Mouse (Mus musculus): Measurements from ENCODE around the gene Ston2. TPM values are rescaled to one million over a fixed set of nuclear protein-coding genes. Genes with fewer than 3 reads are reported as not detected.
"Not testable (repeated sequence)": the region's sequence is repeated elsewhere in the genome, so short reads cannot be mapped to it uniquely, and the experiment has no call there.

Gene Ston2
- polyA plus RNA-seq, 1 experiment = 77.2 TPM

DNA sequence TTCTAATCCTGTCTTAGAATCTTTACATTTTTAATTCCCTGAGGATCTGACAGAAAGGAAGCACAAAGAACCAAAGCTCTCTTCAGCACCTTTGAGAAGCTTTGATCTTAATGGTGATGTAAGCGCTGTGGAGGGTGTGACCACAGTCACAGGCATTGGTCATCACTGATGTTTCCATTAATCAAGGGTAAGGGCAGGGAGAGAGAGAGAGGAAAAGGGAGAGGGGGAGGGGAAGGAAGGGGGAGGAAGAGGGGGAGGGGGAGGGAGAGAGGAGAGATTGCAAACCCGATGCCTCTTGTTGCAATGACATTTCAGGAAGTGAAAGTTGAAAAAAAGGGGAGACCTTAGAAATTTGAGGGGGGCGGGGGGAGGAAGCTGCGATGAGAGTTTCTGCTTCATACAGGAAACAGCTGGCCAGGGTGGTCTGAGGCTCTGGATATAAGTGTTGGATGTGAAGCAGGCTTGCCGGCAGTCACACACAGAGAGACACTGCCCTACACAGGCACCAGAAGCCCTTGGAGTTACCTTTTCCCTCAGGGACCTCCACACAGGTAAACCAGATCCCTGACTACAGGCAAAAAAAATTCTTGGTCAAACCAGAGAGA is 31.5 kb downstream of the Ston2 start:
- Histone ChIP-seq H3K9me3 (no peaks in the 10 kb centered on the region), H3K36me3 (replicated peaks; ENCODE audit: low read length) (peaks cover 52% of the 10 kb centered on the region), H3K27me3 (replicated peaks) (no peaks in the 10 kb centered on the region), H3K4me3 (replicated peaks) (peak overlapping the region; percentile 90), H3K4me1 (peaks cover 93% of the 10 kb centered on the region)
- peak; percentile 50; the same call in 1 of the 2 replicates for TF ChIP-seq FLI1 (IDR thresholded peaks at IDR 0.05; ENCODE audit: low read length)
- TF ChIP-seq GATA1 (IDR thresholded peaks at IDR 0.05; ENCODE audit: borderline replicate concordance, low read length) = no peak

- TF ChIP-seq FLI1 (IDR thresholded peaks at IDR 0.05; ENCODE audit: low read length) (no peak), GATA1 (IDR thresholded peaks at IDR 0.05; ENCODE audit: borderline replicate concordance, low read length) (no peak)
Measured at GRCm38 (mm10) chr12:91754606-91755005, 33.6 kb downstream of the Ston2 start.

GRCm38 (mm10) chr12:91752711-91753110 is 35.5 kb downstream of the Ston2 start:
- Histone ChIP-seq H3K4me1 (peaks cover 91% of the 10 kb centered on the region), H3K4me3 (replicated peaks) (no peak overlapping the region), H3K27me3 (replicated peaks) (no peaks in the 10 kb centered on the region), H3K9me3 (no peaks in the 10 kb centered on the region), H3K36me3 (replicated peaks; ENCODE audit: low read length) (peaks cover 73% of the 10 kb centered on the region)
- TF ChIP-seq FLI1 (IDR thresholded peaks at IDR 0.05; ENCODE audit: low read length) = no peak
- no peak for TF ChIP-seq GATA1 (IDR thresholded peaks at IDR 0.05; ENCODE audit: borderline replicate concordance, low read length)

More at GRCm38 (mm10) chr12:91754606-91755005, 33.6 kb downstream of the Ston2 start:
- H3K27me3 ChIP-seq (replicated peaks) = no peaks in the 10 kb centered on the region
- no peak overlapping the region for H3K4me3 ChIP-seq (replicated peaks)
- no peaks in the 10 kb centered on the region for H3K9me3 ChIP-seq
- peaks cover 91% of the 10 kb centered on the region for H3K4me1 ChIP-seq
- H3K36me3 ChIP-seq (replicated peaks; ENCODE audit: low read length) = peaks cover 56% of the 10 kb centered on the region

DNA sequence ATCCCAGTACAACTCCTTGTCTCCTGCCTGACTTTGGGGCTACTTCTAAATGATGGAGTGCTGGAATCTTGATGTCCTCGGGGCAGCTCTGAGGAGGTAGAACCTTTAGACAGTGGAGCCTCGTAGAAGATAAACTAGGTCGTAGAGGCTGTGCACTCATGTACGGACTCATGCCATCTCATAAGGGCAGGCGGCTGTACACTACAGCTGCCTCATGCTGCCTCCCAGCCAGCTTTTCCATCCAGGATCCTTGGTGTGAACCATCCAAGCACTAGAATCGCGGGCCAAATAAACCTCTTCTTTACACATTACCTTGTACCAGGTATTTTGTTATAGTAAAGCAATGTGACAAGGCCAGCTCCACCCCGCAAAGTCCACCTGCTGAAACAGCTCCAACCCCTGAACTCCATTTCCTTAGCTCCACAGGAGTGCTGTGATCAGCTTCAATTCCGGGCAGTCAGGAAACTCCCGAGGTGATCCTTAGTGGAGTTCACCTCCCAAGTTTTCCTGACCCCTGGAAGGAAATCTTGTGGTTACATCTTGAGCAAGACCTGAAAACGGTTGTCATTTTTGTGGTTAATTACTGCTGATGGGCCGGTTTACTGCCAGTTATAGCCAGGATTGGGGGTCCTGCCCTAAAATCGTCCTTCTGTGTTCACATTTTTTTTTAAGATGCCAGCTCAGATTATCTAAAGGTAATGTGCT is 36.1 kb downstream of the Ston2 start:
- H3K27me3 ChIP-seq (replicated peaks) = no peaks in the 10 kb centered on the region
- peak overlapping the region; percentile 38 for H3K4me3 ChIP-seq (replicated peaks)
- H3K9me3 ChIP-seq = no peaks in the 10 kb centered on the region
- H3K4me1 ChIP-seq = peaks cover 91% of the 10 kb centered on the region
- TF ChIP-seq FLI1 (IDR thresholded peaks at IDR 0.05; ENCODE audit: low read length) (no peak), GATA1 (IDR thresholded peaks at IDR 0.05; ENCODE audit: borderline replicate concordance, low read length) (no peak)
- H3K36me3 ChIP-seq (replicated peaks; ENCODE audit: low read length) = peaks cover 79% of the 10 kb centered on the region

- H3K36me3 ChIP-seq (replicated peaks; ENCODE audit: low read length) = peaks cover 65% of the 10 kb centered on the region
- H3K4me3 ChIP-seq (replicated peaks) = peak overlapping the region; percentile 47
- peaks cover 90% of the 10 kb centered on the region for H3K4me1 ChIP-seq
- TF ChIP-seq FLI1 (IDR thresholded peaks at IDR 0.05; ENCODE audit: low read length) (no peak), GATA1 (IDR thresholded peaks at IDR 0.05; ENCODE audit: borderline replicate concordance, low read length) (no peak)
- no peaks in the 10 kb centered on the region for H3K9me3 ChIP-seq
- H3K27me3 ChIP-seq (replicated peaks) = no peaks in the 10 kb centered on the region
Measured at GRCm38 (mm10) chr12:91749543-91750184, 38.5 kb downstream of the Ston2 start.

DNA sequence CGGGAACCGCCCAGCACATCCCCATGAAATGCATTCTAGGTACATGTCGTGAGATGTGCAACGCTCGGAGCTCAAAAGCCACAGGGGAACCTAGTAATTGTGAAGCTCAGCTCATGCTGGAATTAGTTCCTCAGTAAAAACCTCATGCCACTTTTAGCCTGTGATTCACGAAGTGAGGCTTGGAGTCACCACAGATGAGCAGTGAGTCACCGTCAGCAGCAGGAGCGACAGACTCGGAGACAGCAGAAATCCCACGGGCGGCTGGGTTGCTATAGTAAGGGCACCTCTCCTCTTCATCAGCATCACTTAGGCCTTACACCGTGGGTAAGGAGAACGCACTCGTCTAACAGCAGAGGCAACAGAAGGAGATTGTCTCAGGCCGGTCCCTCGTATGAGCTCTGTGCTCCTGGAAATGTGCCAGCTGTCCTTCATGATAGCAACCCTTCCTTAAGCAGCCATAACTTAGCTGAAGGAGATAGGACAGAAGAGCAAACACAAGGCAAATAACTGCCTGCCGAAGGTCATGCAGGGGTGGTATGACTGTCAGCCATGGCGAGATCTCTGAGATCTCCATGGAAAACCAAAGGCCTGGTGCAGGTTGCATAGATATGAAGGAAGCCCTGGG is 39.8 kb downstream of the Ston2 start:
- Histone ChIP-seq H3K4me3 (replicated peaks) (peak overlapping the region; percentile 78), H3K27me3 (replicated peaks) (no peaks in the 10 kb centered on the region), H3K4me1 (peaks cover 92% of the 10 kb centered on the region), H3K36me3 (replicated peaks; ENCODE audit: low read length) (peaks cover 68% of the 10 kb centered on the region), H3K9me3 (no peaks in the 10 kb centered on the region)
- TF ChIP-seq GATA1 (IDR thresholded peaks at IDR 0.05; ENCODE audit: borderline replicate concordance, low read length) (no peak), FLI1 (IDR thresholded peaks at IDR 0.05; ENCODE audit: low read length) (no peak)

DNA sequence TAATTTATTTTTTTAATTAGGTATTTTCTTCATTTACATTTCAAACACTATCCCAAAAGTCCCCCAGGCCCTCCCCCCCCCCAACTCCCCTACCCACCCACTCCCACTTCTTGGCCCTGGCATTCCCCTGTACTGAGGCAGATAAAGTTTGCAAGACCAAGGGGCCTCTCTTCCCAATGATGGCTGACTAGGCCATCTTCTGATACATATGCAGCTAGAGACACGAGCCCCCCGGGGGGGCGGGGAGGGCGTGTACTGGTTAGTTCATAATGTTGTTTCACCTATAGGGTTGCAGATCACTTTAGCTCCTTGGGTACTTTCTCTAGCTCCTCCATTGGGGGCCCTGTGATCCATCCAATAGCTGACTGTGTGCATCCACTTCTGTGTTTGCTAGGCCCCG is 41.3 kb downstream of the Ston2 start:
- not testable (repeated sequence) for H3K4me3 ChIP-seq (replicated peaks); H3K27me3 ChIP-seq (replicated peaks); H3K9me3 ChIP-seq
- Histone ChIP-seq H3K36me3 (replicated peaks; ENCODE audit: low read length) (peaks cover 69% of the 10 kb centered on the region), H3K4me1 (peaks cover 95% of the 10 kb centered on the region)

- TF ChIP-seq GATA1 (IDR thresholded peaks at IDR 0.05; ENCODE audit: borderline replicate concordance, low read length) (peak; percentile 83; the same call in 2 of the 3 replicates), FLI1 (IDR thresholded peaks at IDR 0.05; ENCODE audit: low read length) (no peak)
- no peaks in the 10 kb centered on the region for H3K27me3 ChIP-seq (replicated peaks)
- H3K36me3 ChIP-seq (replicated peaks; ENCODE audit: low read length) = peaks cover 72% of the 10 kb centered on the region
- H3K9me3 ChIP-seq = no peaks in the 10 kb centered on the region
- H3K4me1 ChIP-seq = peaks cover 94% of the 10 kb centered on the region
- peak overlapping the region; percentile 90 for H3K4me3 ChIP-seq (replicated peaks)
Measured at GRCm38 (mm10) chr12:91745758-91746290, 42.4 kb downstream of the Ston2 start.

DNA sequence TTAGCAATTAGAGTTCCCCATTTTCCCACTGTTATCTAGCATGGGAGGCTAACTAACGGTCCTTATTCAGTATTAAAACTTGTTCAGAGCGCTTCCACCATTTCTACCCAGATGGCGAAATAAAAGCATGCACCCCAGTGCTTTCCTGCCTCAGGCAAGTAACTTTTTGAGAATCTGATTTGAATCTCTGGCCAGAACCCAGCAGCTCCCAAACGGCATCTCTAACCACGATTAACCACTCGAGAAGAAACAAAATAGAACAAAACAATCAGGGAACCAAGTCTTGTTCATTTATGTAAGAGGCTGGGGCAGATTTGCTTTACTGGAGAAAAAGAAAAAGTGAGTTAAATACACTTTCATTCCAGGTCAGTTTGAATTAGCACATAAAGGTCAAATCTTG is 44.1 kb downstream of the Ston2 start:
- H3K27me3 ChIP-seq (replicated peaks) = no peaks in the 10 kb centered on the region
- peak overlapping the region; percentile 90 for H3K4me3 ChIP-seq (replicated peaks)
- peaks cover 94% of the 10 kb centered on the region for H3K4me1 ChIP-seq
- H3K36me3 ChIP-seq (replicated peaks; ENCODE audit: low read length) = peaks cover 72% of the 10 kb centered on the region
- H3K9me3 ChIP-seq = no peaks in the 10 kb centered on the region
- TF ChIP-seq GATA1 (IDR thresholded peaks at IDR 0.05; ENCODE audit: borderline replicate concordance, low read length) (no peak), FLI1 (IDR thresholded peaks at IDR 0.05; ENCODE audit: low read length) (no peak)
